ENCODE assay signal across 21 mouse cellular contexts in the genomic region with DNA sequence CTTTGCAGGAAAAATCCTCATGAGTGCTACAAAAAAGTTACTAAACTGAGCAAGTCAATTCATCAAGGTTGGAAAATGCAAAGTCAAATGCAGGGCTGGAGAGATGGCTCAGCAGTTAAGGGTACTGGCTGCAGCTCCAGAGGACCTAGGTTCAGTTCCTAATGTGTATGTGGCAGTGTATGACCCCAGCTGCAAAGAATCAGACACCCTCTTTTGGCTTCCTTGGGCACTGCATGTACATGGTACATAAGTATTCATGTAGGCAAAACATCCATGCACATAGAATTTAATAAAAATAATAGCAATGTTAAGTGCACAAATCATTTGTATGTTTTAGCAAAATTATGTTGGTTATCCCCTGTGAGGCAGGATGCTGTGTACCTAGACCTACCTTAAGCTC. TPM values are rescaled to one million over a fixed set of nuclear protein-coding genes. Genes with fewer than 3 reads are reported as not detected.
DNase-seq lines count a peak whose midpoint lies in the region; ATAC-seq and TF ChIP-seq lines count a peak whose summit lies in the region.
"Had no signal": no experiment of that assay in that cellular context is flagged by ENCODE, and none has a peak within 500 bp of the region (broad histone marks: within the 10 kb centered on the region; RNA-seq: fewer than 3 reads in every experiment).

No protein-coding gene starts in this region.

- no peak overlapping the region for H3K4me2 ChIP-seq in kidney, postnatal 0 days (ENCODE audit: low read length)
- no peak overlapping the region for H3K4me2 ChIP-seq in kidney, embryonic 16.5 days (replicated peaks; ENCODE audit: low read depth, low read length)
- H3K4me2 ChIP-seq: embryonic facial prominence, embryonic 12.5 days; forebrain, embryonic 13.5 days; limb, embryonic 12.5 days had no signal

- H3K27ac ChIP-seq in kidney, postnatal 0 days: no peak overlapping the region
- no peak overlapping the region for H3K27ac ChIP-seq in kidney, embryonic 16.5 days (ENCODE audit: low read length)
- H3K27ac ChIP-seq in MEL (ENCODE audit: control insufficient read depth, low read depth, low read length): no peak overlapping the region
- H3K27ac ChIP-seq: embryonic facial prominence, embryonic 12.5 days; forebrain, embryonic 13.5 days; hindbrain, embryonic 10.5 days; limb, embryonic 12.5 days; liver, embryonic 14.5 days had no signal

- peaks cover 30% of the 10 kb centered on the region for H3K36me3 ChIP-seq in kidney, postnatal 0 days (ENCODE audit: insufficient read depth, low read length)
- peaks cover 14% of the 10 kb centered on the region; the same call in 1 of the 2 replicates for H3K36me3 ChIP-seq in kidney, embryonic 16.5 days (ENCODE audit: insufficient read depth, low read length)
- H3K36me3 ChIP-seq in MEL (ENCODE audit: control insufficient read depth in 1 of 2, insufficient read depth in 2 of 2, low read length in 2 of 2): peaks cover 0 to 33% of the 10 kb centered on the region in 2 experiments; a peak in 2 of 4 replicates

- TF ChIP-seq POLR2A in MEL (IDR thresholded peaks at IDR 0.05; ENCODE audit: control insufficient read depth in 1 of 2, insufficient read depth in 1 of 2, low read depth in 1 of 2, low read length in 2 of 2, poor library complexity in 1 of 2): no peak

- peak; percentile 42; the same call in 1 of the 2 replicates for TF ChIP-seq CTCF in kidney, postnatal 0 days (IDR thresholded peaks at IDR 0.05; ENCODE audit: low read depth)
- TF ChIP-seq CTCF in MEL (IDR thresholded peaks at IDR 0.05 in 2 of 3, conservative IDR thresholded peaks at IDR 0.05 in 1 of 3; ENCODE audit: control insufficient read depth in 1 of 3, insufficient read depth in 1 of 3, low read depth in 2 of 3, low read length in 3 of 3, poor library complexity in 1 of 3, severe bottlenecking in 1 of 3): peak in 1 of 3 experiments; percentile 9; a peak in 1 of 6 replicates

- TF ChIP-seq RAD21 in MEL (IDR thresholded peaks at IDR 0.05; ENCODE audit: low read depth, low read length): peak; percentile 4

- no peak for DNase-seq in kidney, postnatal 0 days (ENCODE audit: low spot score)
- DNase-seq in thymus, postnatal 14 days: peak; percentile 5
- DNase-seq in thymus, postnatal 10 days (ENCODE audit: low spot score in 2 of 2): no peak
- DNase-seq in MEL (ENCODE audit: low read depth, low spot score): peak; percentile 25
- DNase-seq in ovary, postnatal 14 days (ENCODE audit: low spot score): no peak
- DNase-seq in urinary bladder, postnatal 36 days (ENCODE audit: low spot score in 2 of 2): no peak
- DNase-seq: adrenal gland, adult 2 months; cerebellum, adult 9-10 months; gastrocnemius, postnatal 36 days; kidney, adult 8-10 months; kidney, postnatal 36 days; lung, postnatal 10 days; right cerebral cortex, postnatal 4 days had no signal

- H3K79me2 ChIP-seq in MEL (ENCODE audit: control insufficient read depth, insufficient read depth, low read length, poor library complexity): no peaks in the 10 kb centered on the region

- ATAC-seq in kidney, postnatal 0 days (replicated peaks; ENCODE audit: low FRiP score, low read depth): no peak
- ATAC-seq in kidney, embryonic 16.5 days (ENCODE audit: low FRiP score, low TSS enrichment): no peak
- ATAC-seq: CD4-positive, CD25-positive, alpha-beta regulatory T cell, adult 4 months; forebrain, embryonic 13.5 days had no signal

- TF ChIP-seq EP300 in MEL (IDR thresholded peaks at IDR 0.05; ENCODE audit: low read depth in 1 of 2, low read length in 2 of 2): no peak

- no peaks in the 10 kb centered on the region for H3K27me3 ChIP-seq in kidney, postnatal 0 days (ENCODE audit: insufficient read depth, low read length)
- H3K27me3 ChIP-seq in kidney, embryonic 16.5 days (ENCODE audit: insufficient read depth, low read length): no peaks in the 10 kb centered on the region
- H3K27me3 ChIP-seq in MEL (ENCODE audit: control insufficient read depth in 1 of 2, insufficient read depth in 2 of 2, low read length in 2 of 2): no peaks in the 10 kb centered on the region
- H3K27me3 ChIP-seq: embryonic facial prominence, embryonic 12.5 days; forebrain, embryonic 13.5 days; limb, embryonic 12.5 days had no signal

- no peaks in the 10 kb centered on the region for H3K9me3 ChIP-seq in kidney, postnatal 0 days (replicated peaks; ENCODE audit: low read length)
- no peaks in the 10 kb centered on the region for H3K9me3 ChIP-seq in kidney, embryonic 16.5 days (ENCODE audit: low read length)
- no peaks in the 10 kb centered on the region for H3K9me3 ChIP-seq in MEL (replicated peaks; ENCODE audit: insufficient read depth, low read length)
- H3K9me3 ChIP-seq: embryonic facial prominence, embryonic 12.5 days; forebrain, embryonic 13.5 days; hindbrain, embryonic 10.5 days; limb, embryonic 12.5 days had no signal

- no peak overlapping the region for H3K4me3 ChIP-seq in kidney, postnatal 0 days (replicated peaks; ENCODE audit: low read depth, low read length)
- no peak overlapping the region for H3K4me3 ChIP-seq in kidney, embryonic 16.5 days (ENCODE audit: low read length)
- H3K4me3 ChIP-seq in MEL (ENCODE audit: control insufficient read depth in 1 of 2, insufficient read depth in 1 of 2, low read depth in 2 of 2, low read length in 2 of 2): no peak overlapping the region
- H3K4me3 ChIP-seq: embryonic facial prominence, embryonic 12.5 days; erythroblast, embryonic 14.5 days; forebrain, embryonic 13.5 days; hindbrain, embryonic 10.5 days; limb, embryonic 12.5 days had no signal

- no peak overlapping the region for H3K9ac ChIP-seq in kidney, postnatal 0 days (ENCODE audit: low read depth, low read length)
- H3K9ac ChIP-seq in kidney, embryonic 16.5 days (replicated peaks; ENCODE audit: low read length): no peak overlapping the region
- no peak overlapping the region for H3K9ac ChIP-seq in MEL (ENCODE audit: control insufficient read depth, low read depth, low read length, poor library complexity, severe bottlenecking)
- H3K9ac ChIP-seq: embryonic facial prominence, embryonic 12.5 days; forebrain, embryonic 13.5 days; limb, embryonic 12.5 days; liver, embryonic 14.5 days had no signal

- no peaks in the 10 kb centered on the region for H3K4me1 ChIP-seq in kidney, postnatal 0 days (replicated peaks; ENCODE audit: insufficient read depth, low read length)
- no peaks in the 10 kb centered on the region for H3K4me1 ChIP-seq in kidney, embryonic 16.5 days (ENCODE audit: insufficient read depth, low read length)
- no peaks in the 10 kb centered on the region; a peak in 1 of 4 replicates for H3K4me1 ChIP-seq in MEL (ENCODE audit: control insufficient read depth in 1 of 2, insufficient read depth in 2 of 2, low read length in 2 of 2)
- H3K4me1 ChIP-seq: embryonic facial prominence, embryonic 12.5 days; forebrain, embryonic 13.5 days; hindbrain, embryonic 10.5 days; limb, embryonic 12.5 days had no signal

TF ChIP-seq in MEL, 35 proteins besides CTCF, POLR2A, EP300 and RAD21:
- TF ChIP-seq GATA1 (IDR thresholded peaks at IDR 0.05; ENCODE audit: low read depth, low read length): no peak
- TF ChIP-seq USF2 (IDR thresholded peaks at IDR 0.05; ENCODE audit: borderline replicate concordance in 1 of 2, insufficient read depth in 1 of 2, low read depth in 1 of 2, low read length in 2 of 2): no peak
- TF ChIP-seq SIN3A (IDR thresholded peaks at IDR 0.05; ENCODE audit: low read length): no peak
TF ChIP-seq in MEL: peak in this region for 0.

RNA-seq across cellular contexts. Expression of a gene that starts 43.3 kb away (rescaled TPM):
- polyA plus RNA-seq in kidney, postnatal 0 days (2015; fragmentation: Nextera tagmentation; extraction: Ambion mirVana): 18.0 and 18.6 TPM in 2 replicates
- 19.8 and 20.2 TPM in 2 replicates for polyA plus RNA-seq in kidney, embryonic 16.5 days (2015; fragmentation: Nextera tagmentation; extraction: Ambion mirVana)
- total RNA-seq in MEL (2012; rRNA removed): 18.9 and 22.4 TPM in 2 replicates
- 100 to 1,000 TPM in 1 of 2 experiments, 10 to 100 TPM in 1; 87.9 to 230 TPM for polyA plus RNA-seq in MEL (2012; ENCODE audit: insufficient read depth in 1 of 2, insufficient read length in 2 of 2, low read depth in 1 of 2, low replicate concordance in 2 of 2, missing spikeins in 1 of 2)

RNA-seq across cellular contexts. Expression of a gene that starts 51.1 kb away (rescaled TPM):
- polyA plus RNA-seq in kidney, postnatal 0 days (2015; fragmentation: Nextera tagmentation; extraction: Ambion mirVana): 74.6 and 79.5 TPM in 2 replicates
- 100 and 109 TPM in 2 replicates for polyA plus RNA-seq in kidney, embryonic 16.5 days (2015; fragmentation: Nextera tagmentation; extraction: Ambion mirVana)
- 21.3 and 25.1 TPM in 2 replicates for total RNA-seq in MEL (2012; rRNA removed)
- 10 to 100 TPM in 1 of 2 experiments, not detected in 1; 33.7 TPM for polyA plus RNA-seq in MEL (2012; ENCODE audit: insufficient read depth in 1 of 2, insufficient read length in 2 of 2, low read depth in 1 of 2, low replicate concordance in 2 of 2, missing spikeins in 1 of 2)

Comparison
In these comparisons a context has a peak if more than half of its experiments do, and no peak if none do; other contexts are left out.
1. DNase-seq: peak in thymus, postnatal 14 days (single experiment) and MEL (single experiment); none in kidney, postnatal 0 days (single experiment), thymus, postnatal 10 days (0 of 2), ovary, postnatal 14 days (single experiment) and urinary bladder, postnatal 36 days (0 of 2).